Mouse (Mus musculus): Measurements from ENCODE around the gene Tmem238l. TPM values are rescaled to one million over a fixed set of nuclear protein-coding genes. Genes with fewer than 3 reads are reported as not detected.

The Tmem238l gene
- total RNA-seq, 2 experiments from 2014 or later, result not detected

Other genes with a start within 250 kb of the Tmem238l start
- 1 to 10 TPM; 1.3 to 1.4 TPM for gene Pirt, start 44.7 kb upstream of the Tmem238l start, total RNA-seq (2021)
- 1 to 10 TPM in 1 of 2 experiments, under 1 TPM in 1; 0.27 to 1.1 TPM for gene Tmem220, start 68.5 kb downstream of the Tmem238l start, total RNA-seq (2021)
- gene Adprm, start 96.0 kb downstream of the Tmem238l start, total RNA-seq (2021), result 10 to 100 TPM; 20.7 to 24.1 TPM
- 10 to 100 TPM in 1 of 2 experiments, 1 to 10 TPM in 1; 9.4 to 10.9 TPM for gene Sco1, start 96.0 kb downstream of the Tmem238l start, total RNA-seq (2021)
- 1 to 10 TPM; 1.1 to 1.5 TPM for gene Myh3, start 121.7 kb downstream of the Tmem238l start, total RNA-seq (2021)
- gene Myh2, start 214.4 kb downstream of the Tmem238l start, total RNA-seq (2021), result under 1 TPM; 0.25 to 0.48 TPM
- under 1 TPM; 0.27 to 0.55 TPM for gene Myh1, start 243.4 kb downstream of the Tmem238l start, total RNA-seq (2021)

All from layer of hippocampus, postnatal 10 days (tissue).